In genomic region chr3:144021969-144022368, GRCm38 (mm10) we compare ENCODE assay signal across 35 mouse cellular contexts.
"Had no signal": no experiment of that assay in that cellular context is flagged by ENCODE, and none has a peak within 500 bp of the region (broad histone marks: within the 10 kb centered on the region; RNA-seq: fewer than 3 reads in every experiment).

No protein-coding gene starts in this region.

- H3K9ac ChIP-seq: heart, embryonic 12.5 days; heart, embryonic 13.5 days; heart, embryonic 15.5 days; hindbrain, embryonic 12.5 days; hindbrain, embryonic 13.5 days; hindbrain, embryonic 14.5 days; hindbrain, embryonic 15.5 days; intestine, embryonic 15.5 days; kidney, embryonic 15.5 days had no signal

- H3K4me3 ChIP-seq: heart, embryonic 10.5 days; heart, embryonic 12.5 days; heart, embryonic 13.5 days; heart, embryonic 15.5 days; hindbrain, embryonic 10.5 days; hindbrain, embryonic 12.5 days; hindbrain, embryonic 13.5 days; hindbrain, embryonic 15.5 days; intestine, embryonic 15.5 days; kidney, embryonic 15.5 days; layer of hippocampus, adult 2 months had no signal

- H3K27me3 ChIP-seq: heart, embryonic 12.5 days; heart, embryonic 13.5 days; heart, embryonic 15.5 days; hindbrain, embryonic 12.5 days; hindbrain, embryonic 13.5 days; hindbrain, embryonic 15.5 days; intestine, embryonic 15.5 days; kidney, embryonic 15.5 days had no signal

- H3K36me3 ChIP-seq: heart, embryonic 10.5 days; heart, embryonic 12.5 days; heart, embryonic 13.5 days; heart, embryonic 15.5 days; hindbrain, embryonic 10.5 days; hindbrain, embryonic 12.5 days; hindbrain, embryonic 13.5 days; hindbrain, embryonic 15.5 days; intestine, embryonic 15.5 days; kidney, embryonic 15.5 days had no signal

- H3K4me1 ChIP-seq: heart, embryonic 12.5 days; heart, embryonic 15.5 days; hindbrain, embryonic 15.5 days; intestine, embryonic 15.5 days had no signal

- H3K4me2 ChIP-seq: heart, embryonic 11.5 days; heart, embryonic 12.5 days; heart, embryonic 13.5 days; heart, embryonic 15.5 days; hindbrain, embryonic 12.5 days; hindbrain, embryonic 13.5 days; hindbrain, embryonic 14.5 days; hindbrain, embryonic 15.5 days; intestine, embryonic 15.5 days; kidney, embryonic 15.5 days had no signal

- H3K9me3 ChIP-seq: heart, embryonic 10.5 days; heart, embryonic 12.5 days; heart, embryonic 13.5 days; heart, embryonic 15.5 days; hindbrain, embryonic 10.5 days; hindbrain, embryonic 12.5 days; hindbrain, embryonic 13.5 days; hindbrain, embryonic 15.5 days; intestine, embryonic 15.5 days; kidney, embryonic 15.5 days had no signal

- DNase-seq: heart, postnatal 10 days; heart, postnatal 14 days; heart, postnatal 36 days; heart, postnatal 4 days; kidney, adult 11 months; kidney, adult 18-20 months; kidney, adult 2 months; kidney, adult 8-10 months; kidney, adult 9 months; kidney, postnatal 10 days; kidney, postnatal 14 days; kidney, postnatal 25 days; kidney, postnatal 36 days; kidney, postnatal 4 days; layer of hippocampus, adult 9-11 months; layer of hippocampus, postnatal 36 days had no signal

- H3K27ac ChIP-seq: heart, embryonic 10.5 days; heart, embryonic 13.5 days; heart, embryonic 15.5 days; hindbrain, embryonic 10.5 days; hindbrain, embryonic 12.5 days; hindbrain, embryonic 13.5 days; hindbrain, embryonic 14.5 days; hindbrain, embryonic 15.5 days; hindbrain, postnatal 0 days; intestine, embryonic 15.5 days; kidney, embryonic 15.5 days; kidney, postnatal 0 days; layer of hippocampus, adult 2 months had no signal

- ATAC-seq: hindbrain, embryonic 16.5 days; hindbrain, postnatal 0 days; inflammation-experienced regulatory T-cells, adult 6 months; intestine, embryonic 15.5 days; intestine, embryonic 16.5 days; intestine, postnatal 0 days had no signal
